Mouse (Mus musculus): Measurements from ENCODE around the gene Nupl1.

Nupl1 gene

GRCm38 (mm10) chr14:60143234-60143633 lies 108.0 kb downstream of the Nupl1 start:
- no peak for DNase-seq

GRCm38 (mm10) chr14:60138339-60138738 lies 112.9 kb downstream of the Nupl1 start:
- no peak for DNase-seq

GRCm38 (mm10) chr14:60137812-60138211 lies 113.4 kb downstream of the Nupl1 start:
- no peak for DNase-seq

GRCm38 (mm10) chr14:60135801-60136200 lies 115.4 kb downstream of the Nupl1 start:
- DNase-seq = no peak

GRCm38 (mm10) chr14:60134720-60135119 lies 116.5 kb downstream of the Nupl1 start:
- DNase-seq = no peak
